Mouse (Mus musculus): Measurements from ENCODE around the gene Crk.

Gene Crk

GRCm38 (mm10) chr11:75655621-75656545 lies 23.2 kb upstream of the Crk start:
- in situ Hi-C loops (cut with MseI, MboI): no loop called here

DNA sequence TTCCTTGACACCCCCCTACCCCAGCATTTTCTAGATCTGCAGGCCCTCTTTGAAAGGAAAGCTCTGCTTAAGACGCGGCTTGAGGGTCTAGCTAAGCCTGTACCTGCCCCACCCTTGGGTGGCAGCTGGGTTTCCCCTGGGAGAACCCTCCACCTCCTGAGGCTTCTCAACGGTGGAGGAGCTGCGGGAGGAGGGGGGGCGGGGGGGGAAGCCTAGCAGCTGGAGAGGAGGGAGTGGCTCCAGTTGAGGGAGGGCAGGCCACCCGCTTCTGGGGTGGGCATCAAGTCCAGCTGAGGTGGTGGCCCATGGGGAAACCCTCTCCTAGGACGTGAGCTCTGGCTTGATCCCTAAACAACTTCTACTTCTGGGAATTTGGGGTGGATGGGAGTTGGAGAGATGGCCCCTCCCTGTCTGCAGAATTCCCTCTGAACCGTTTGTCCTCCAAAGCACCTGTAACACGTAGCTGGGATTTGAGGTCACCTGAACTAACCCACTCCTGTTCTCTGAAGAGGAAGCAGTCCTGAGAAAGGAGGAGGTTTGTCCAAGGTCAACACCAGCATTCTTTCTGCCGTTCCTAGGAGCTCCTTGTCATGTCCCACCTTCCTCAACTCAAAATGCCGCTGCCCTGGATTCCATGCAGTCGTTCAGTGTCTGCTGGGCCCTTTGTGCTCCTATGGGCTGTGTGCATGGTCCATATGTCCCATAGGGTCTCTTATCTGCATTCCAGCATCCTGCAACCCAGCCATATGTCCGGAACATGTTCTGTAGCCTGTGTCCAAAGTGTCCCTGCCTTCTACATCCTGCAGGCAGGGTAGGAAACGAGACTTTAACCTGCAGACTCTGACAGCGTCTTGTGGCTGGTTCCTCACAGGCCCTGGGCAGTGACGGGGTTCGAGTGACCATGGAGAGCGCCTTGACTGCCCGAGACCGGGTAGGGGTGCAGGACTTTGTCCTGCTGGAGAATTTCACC lies 22.2 kb upstream of the Crk start:
- in situ Hi-C loops (cut with MseI, MboI): no loop called here

- in situ Hi-C loops (cut with MseI, MboI): no loop called here
Measured at GRCm38 (mm10) chr11:75657841-75658240, 21.2 kb upstream of the Crk start.

- in situ Hi-C loops (cut with MseI, MboI): no loop called here
Measured at GRCm38 (mm10) chr11:75658311-75658710, 20.7 kb upstream of the Crk start.

GRCm38 (mm10) chr11:75658996-75659750 lies 19.9 kb upstream of the Crk start:
- in situ Hi-C loops (cut with MseI, MboI): no loop called here

- in situ Hi-C loops (cut with MseI, MboI): no loop called here
Measured at GRCm38 (mm10) chr11:75660081-75660590, 18.9 kb upstream of the Crk start.

DNA sequence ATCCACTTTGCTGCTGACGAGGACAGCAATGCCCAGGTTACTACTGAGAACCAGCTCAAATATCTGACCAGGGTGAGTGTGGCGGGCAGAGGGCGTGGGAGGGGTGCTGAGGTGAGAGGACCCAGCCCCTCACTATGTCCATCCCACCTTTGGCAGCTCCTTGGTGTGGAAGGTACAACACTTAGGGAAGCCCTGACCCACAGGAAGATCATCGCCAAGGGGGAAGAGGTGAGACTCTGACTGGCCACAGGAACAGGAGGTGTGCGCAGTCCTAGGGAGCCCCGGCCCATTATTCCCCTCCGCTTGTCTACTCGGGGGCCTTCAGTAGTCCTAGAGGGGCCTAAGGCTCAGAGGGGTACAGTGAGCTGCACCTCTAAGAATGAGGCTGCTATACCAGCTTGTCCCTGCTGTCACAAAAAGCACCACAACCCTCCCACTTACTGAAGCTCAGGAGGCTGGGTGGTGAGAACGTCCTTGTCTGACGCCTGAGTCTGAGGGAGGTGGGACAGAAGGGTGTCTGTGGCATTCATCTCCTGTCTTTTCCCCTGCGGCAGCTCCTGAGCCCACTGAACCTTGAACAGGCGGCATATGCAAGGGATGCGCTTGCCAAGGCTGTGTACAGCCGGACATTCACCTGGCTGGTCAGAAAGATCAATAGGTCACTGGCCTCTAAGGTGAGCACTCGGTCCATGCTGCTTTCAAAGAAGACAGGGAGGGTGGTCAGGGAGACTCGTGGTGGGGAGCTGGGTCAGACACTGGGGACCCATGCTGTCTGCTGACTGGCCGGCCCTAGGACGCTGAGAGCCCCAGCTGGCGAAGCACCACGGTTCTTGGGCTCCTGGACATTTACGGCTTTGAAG lies 17.9 kb upstream of the Crk start:
- in situ Hi-C loops (cut with MseI, MboI): no loop called here

DNA sequence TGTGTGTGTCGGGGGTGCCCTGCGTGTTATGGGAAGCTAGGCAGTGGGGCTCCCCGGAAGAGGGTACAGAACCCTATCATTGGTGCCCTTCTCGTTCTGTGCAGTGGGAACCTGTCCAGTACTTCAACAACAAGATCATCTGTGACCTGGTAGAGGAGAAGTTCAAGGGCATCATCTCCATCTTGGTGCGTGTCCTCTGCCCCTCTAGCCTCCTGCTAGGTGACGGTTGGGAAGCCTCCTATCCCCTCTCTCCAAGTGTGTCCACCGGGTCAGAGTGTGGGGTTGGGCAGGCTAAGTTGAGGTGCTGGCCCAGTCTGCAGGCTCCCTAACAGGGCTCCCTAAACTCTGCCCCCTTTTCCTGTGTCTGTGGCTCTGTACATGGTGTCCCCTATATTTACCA lies 16.9 kb upstream of the Crk start:
- in situ Hi-C loops (cut with MseI, MboI): no loop called here

GRCm38 (mm10) chr11:75666296-75666695 lies 12.8 kb upstream of the Crk start:
- in situ Hi-C loops (cut with MseI, MboI): no loop called here

GRCm38 (mm10) chr11:75668621-75669020 lies 10.4 kb upstream of the Crk start:
- in situ Hi-C loops (cut with MseI, MboI): no loop called here

- in situ Hi-C loops (cut with MseI, MboI): no loop called here
Measured at GRCm38 (mm10) chr11:75669176-75669852, 9.7 kb upstream of the Crk start.

- in situ Hi-C loops (cut with MseI, MboI): no loop called here
Measured at GRCm38 (mm10) chr11:75669853-75670200, 9.2 kb upstream of the Crk start.

DNA sequence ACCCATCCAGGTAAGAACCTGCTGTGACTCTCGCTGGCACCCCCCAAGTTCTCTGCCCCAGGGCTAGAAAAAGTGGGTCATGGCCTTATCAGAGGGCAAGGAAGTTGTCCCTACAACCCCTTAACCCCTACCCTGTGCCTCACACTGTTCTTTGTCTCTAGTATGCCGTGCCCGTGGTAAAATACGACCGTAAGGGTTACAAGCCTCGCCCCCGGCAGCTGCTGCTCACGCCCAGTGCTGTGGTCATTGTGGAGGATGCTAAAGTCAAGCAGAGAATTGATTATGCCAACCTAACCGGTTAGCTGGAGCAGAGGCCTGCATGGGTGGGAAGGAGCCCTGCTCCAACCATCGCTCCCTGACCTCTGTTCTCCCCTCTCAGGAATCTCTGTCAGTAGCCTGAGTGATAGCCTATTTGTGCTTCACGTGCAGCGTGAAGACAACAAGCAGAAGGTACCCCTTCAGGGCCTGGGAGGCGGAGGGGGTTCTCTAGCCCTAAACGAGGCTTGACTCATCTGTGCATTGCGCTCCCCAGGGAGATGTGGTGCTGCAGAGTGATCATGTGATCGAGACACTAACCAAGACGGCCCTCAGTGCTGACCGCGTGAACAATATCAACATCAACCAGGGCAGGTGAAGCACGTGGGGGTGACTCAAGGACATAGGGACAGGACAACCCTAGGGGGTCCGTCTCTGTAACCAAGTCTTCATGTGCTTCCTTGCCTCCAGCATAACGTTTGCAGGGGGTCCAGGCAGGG lies 7.5 kb upstream of the Crk start:
- in situ Hi-C loops (cut with MseI, MboI): no loop called here

DNA sequence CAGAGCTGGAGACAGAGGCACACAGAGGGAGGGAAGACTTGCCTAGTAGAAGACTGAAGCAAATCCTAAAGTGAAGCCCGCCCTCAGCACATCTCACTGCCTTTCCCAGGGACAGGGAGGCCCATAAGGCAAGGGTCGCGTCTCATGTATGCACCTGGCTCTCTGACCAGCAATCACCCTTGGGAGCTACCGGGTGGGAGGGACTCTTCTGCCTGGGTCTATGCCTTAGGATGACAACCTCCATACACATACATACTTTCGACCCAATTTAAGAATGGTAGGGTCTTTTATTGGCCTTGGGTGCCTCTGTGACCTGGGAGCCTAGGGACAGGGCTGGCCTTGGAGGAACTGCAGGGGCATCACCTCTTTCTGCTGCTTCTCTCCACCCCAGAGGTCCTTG lies 5.6 kb upstream of the Crk start:
- in situ Hi-C loops (cut with MseI, MboI): no loop called here

DNA sequence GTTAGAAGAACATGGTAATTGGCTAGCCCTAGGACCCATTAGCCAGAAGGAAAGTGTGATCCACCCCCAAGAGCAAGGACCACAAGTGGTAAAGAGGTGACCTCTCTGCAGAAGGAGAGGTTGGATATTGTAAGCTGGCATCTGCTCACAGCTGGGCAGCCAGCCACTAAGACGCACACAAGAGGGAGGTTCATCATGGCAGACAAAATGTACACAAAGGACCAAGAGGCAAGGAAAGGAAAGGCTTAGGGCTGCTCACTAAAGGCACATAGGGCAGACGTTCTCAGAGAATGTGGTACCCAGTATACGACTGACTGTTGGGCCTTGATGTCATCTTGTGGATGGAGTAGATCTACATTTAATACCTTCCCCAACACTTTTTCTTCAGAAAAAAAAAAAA lies 4.2 kb upstream of the Crk start:
- in situ Hi-C loops (cut with MseI, MboI): no loop called here

GRCm38 (mm10) chr11:75677881-75678746 lies 945 bp upstream of the Crk start:
- in situ Hi-C loops (cut with MseI, MboI): no loop called here

DNA sequence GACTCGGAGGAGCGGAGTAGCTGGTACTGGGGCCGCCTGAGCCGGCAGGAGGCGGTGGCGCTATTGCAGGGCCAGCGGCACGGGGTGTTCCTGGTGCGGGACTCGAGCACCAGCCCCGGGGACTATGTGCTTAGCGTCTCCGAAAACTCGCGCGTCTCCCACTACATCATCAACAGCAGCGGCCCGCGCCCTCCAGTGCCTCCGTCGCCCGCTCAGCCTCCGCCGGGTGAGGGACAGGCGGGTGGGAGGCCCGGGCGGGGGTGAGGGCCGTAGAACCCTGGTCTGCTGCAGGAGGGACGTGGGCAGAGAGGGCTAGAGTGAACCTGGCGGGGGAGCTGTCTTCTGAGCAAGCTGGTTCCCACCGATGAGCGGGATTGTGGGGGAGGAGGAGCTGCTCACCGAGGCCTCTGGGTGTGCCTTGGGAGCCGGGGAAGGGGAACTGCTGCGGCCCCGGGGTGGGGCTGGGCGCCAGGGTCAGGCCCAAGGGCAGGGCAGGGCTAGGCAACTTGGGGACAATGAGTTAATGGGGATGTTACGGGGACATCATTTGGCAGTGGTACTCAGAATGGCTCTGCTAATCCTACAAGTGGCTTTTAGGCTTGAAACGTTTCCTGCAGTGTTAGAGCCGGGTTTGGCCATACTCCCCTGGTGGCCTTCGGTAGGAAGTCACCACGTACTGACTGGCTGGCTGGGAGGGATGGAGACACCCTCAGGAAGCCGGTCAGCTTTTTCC lies 546 bp downstream of the Crk start:
- in situ Hi-C loops (cut with MseI, MboI): no loop called here

- in situ Hi-C loops (cut with MseI, MboI): no loop called here
Measured at GRCm38 (mm10) chr11:75684462-75684861, 5.4 kb downstream of the Crk start.

Data from mouse trophoblast stem cell (cell line).